Mouse (Mus musculus) limb, embryonic 14.5 days (tissue): Measurements from ENCODE around the gene Synpo2. TPM values are rescaled to one million over a fixed set of nuclear protein-coding genes. Genes with fewer than 3 reads are reported as not detected.

Source experiments
- ATAC-seq: fragments of 200-750 bp; cut with Nextera tagmentation; 2 replicates; pipeline ENCODE4 v1.8.0; 2017; ENCODE audit warnings: low read depth, moderate number of reproducible peaks, moderate TSS enrichment; ENCODE audit not compliant: low FRiP score
- DNase-seq: peaks from one replicate; pipeline ENCODE4 v3.0.0-alpha.2; 2015; ENCODE audit warnings: low spot score
- H3K27ac ChIP-seq: fragments of 300-500 bp; sonication (generic); replicated peaks from 2 replicates; pipeline ENCODE4 v1.5.1; 2014; ENCODE audit warnings: low read depth, mild to moderate bottlenecking, low read length, moderate library complexity, mixed read lengths
- H3K27me3 ChIP-seq: fragments of 300-500 bp; sonication (generic); 2 replicates; pipeline ENCODE4 v1.6.1; 2014; ENCODE audit warnings: low read length, mixed read lengths; ENCODE audit not compliant: control insufficient read depth, insufficient read depth
- H3K36me3 ChIP-seq: fragments of 300-500 bp; sonication (generic); 2 replicates; pipeline ENCODE4 v1.6.1; 2014; ENCODE audit warnings: mild to moderate bottlenecking, low read length, moderate library complexity, mixed read lengths; ENCODE audit not compliant: control insufficient read depth, insufficient read depth
- H3K4me1 ChIP-seq: fragments of 300-500 bp; sonication (generic); 2 replicates; pipeline ENCODE4 v1.6.1; 2014; ENCODE audit warnings: antibody characterized with exemption, low read length, mixed read lengths; ENCODE audit not compliant: control insufficient read depth, insufficient read depth
- H3K4me2 ChIP-seq: fragments of 300-500 bp; sonication (generic); replicated peaks from 2 replicates; pipeline ENCODE4 v1.6.1; 2014; ENCODE audit warnings: low read depth, mild to moderate bottlenecking, low read length, moderate library complexity; ENCODE audit not compliant: severe bottlenecking
- H3K4me3 ChIP-seq: fragments of 300-500 bp; sonication (generic); replicated peaks from 2 replicates; pipeline ENCODE4 v1.5.1; 2014; ENCODE audit warnings: low read length
- H3K9ac ChIP-seq: fragments of 300-500 bp; sonication (generic); 2 replicates; pipeline ENCODE4 v1.6.1; 2014; ENCODE audit warnings: mild to moderate bottlenecking, low read depth, low read length, moderate library complexity; ENCODE audit not compliant: severe bottlenecking
- H3K9me3 ChIP-seq: fragments of 300-500 bp; sonication (generic); 2 replicates; pipeline ENCODE4 v1.6.1; 2016; ENCODE audit warnings: low read length; ENCODE audit not compliant: control insufficient read depth
- POLR2A ChIP-seq: fragments of 200-500 bp; IDR thresholded peaks from 2 replicates; pipeline ENCODE4 v1.8.0; 2012; ENCODE audit warnings: inconsistent platforms, mild to moderate bottlenecking, moderate library complexity, borderline replicate concordance; ENCODE audit not compliant: insufficient read depth, insufficient read length; ENCODE audit errors: extremely low read depth
- WGBS: fragments of 180-500 bp; shearing (Covaris S2); extraction: QIAGEN DNeasy Blood & Tissue Kit; methylation state at CpG from one replicate; pipeline ENCODE4 v1.1.7; 2014; 5-methylcytosine and 5-hydroxymethylcytosine counted together
- polyA plus RNA-seq, 2 experiments: library from polyadenylated mRNA; depleted of rRNA in 1 of 2; stranded (reverse) in 1 of 2; unstranded in 1 of 2; fragments of >200 nt; fragmentation: Nextera tagmentation in 1 of 2; extraction: Ambion mirVana in 1 of 2; gene quantifications; 2 replicates each; pipeline versions ENCODE4 v1.2.1 to v1.2.3; 2012 to 2014

Synpo2 gene
- polyA plus RNA-seq, 2 experiments, result 5.4 to 6.8 TPM

DNA sequence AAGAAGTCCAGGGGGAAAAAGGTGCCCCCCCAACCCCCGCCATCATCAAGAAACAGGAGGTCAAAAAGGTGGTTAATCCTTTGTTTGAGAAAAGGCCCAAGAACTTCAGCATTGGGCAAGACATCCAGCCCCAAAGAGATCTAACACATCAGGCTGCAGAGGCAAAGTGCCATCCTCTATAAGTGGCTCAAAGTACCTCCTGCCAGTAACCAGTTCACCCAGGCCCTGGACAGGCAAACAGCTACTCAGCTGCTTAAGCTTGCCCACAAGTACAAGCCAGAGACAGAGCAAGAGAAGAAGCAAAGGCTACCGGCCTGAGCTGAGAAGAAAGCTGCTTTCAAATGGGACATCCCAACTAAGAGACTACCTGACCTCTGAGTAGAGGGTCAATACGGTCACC, 93.7 kb downstream of the Synpo2 start:
- Histone ChIP-seq H3K9ac (no peak overlapping the region), H3K27ac (no peak overlapping the region), H3K36me3 (no peaks in the 10 kb centered on the region), H3K4me3 (no peak overlapping the region), H3K27me3 (no peaks in the 10 kb centered on the region), H3K4me2 (no peak overlapping the region), H3K9me3 (no peaks in the 10 kb centered on the region), H3K4me1 (no peaks in the 10 kb centered on the region)
- 89% methylated on average over 3 of the region's 3 CpGs for WGBS
- ATAC-seq (no peak), DNase-seq (no peak)
- TF ChIP-seq POLR2A, result no peak

DNA sequence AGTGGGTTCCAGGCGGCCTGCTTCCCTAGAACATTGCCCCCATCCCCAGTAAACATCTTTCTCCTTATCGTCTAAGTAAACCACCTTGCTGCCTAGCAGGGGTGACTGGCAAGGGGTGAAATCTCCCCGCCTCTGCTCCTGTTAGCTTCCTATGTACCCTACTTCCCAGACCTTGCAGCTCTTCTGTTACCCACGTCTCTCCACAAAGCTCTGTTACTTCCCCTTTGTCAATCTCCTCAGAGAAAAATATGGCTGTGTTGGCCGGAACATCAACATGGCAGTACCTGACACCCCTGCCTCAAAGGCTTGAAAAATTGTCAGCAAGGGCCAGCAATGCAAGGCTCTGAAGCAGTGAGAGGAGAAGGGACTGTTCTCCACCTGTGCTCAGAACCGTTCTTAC, 94.9 kb downstream of the Synpo2 start:
- no peak overlapping the region for H3K27ac ChIP-seq
- no peaks in the 10 kb centered on the region for H3K36me3 ChIP-seq
- no peak overlapping the region for H3K4me2 ChIP-seq
- no peak for TF ChIP-seq POLR2A
- 86% methylated on average over 6 of the region's 6 CpGs for WGBS
- H3K9me3 ChIP-seq, result no peaks in the 10 kb centered on the region
- H3K9ac ChIP-seq, result no peak overlapping the region
- no peaks in the 10 kb centered on the region for H3K27me3 ChIP-seq
- no peaks in the 10 kb centered on the region for H3K4me1 ChIP-seq
- no peak overlapping the region for H3K4me3 ChIP-seq
- ATAC-seq (no peak), DNase-seq (no peak)

DNA sequence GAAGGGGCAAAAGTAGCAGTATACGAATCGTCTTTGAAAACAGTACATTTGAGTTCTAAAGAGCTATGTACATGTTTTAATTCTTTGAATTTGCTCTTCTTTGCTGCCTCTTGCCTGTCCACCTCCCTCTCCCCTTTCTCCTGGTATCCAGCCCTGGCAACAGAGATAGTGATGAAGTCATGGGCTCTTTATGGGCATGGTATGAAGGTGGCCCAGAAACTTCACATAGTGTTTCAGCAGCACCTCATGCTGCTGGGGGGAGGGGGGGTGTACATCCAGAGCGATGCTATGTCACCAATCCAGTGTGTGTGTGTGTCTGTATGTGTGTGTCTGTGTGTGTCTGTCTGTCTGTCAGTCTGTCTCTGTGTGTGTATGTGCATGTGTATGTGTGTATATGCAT, 95.8 kb downstream of the Synpo2 start:
- no peak overlapping the region for H3K4me2 ChIP-seq
- no peaks in the 10 kb centered on the region for H3K36me3 ChIP-seq
- no peaks in the 10 kb centered on the region for H3K4me1 ChIP-seq
- no peaks in the 10 kb centered on the region for H3K9me3 ChIP-seq
- no peaks in the 10 kb centered on the region for H3K27me3 ChIP-seq
- DNase-seq, result no peak
- no peak overlapping the region for H3K27ac ChIP-seq
- no peak for TF ChIP-seq POLR2A
- no peak overlapping the region for H3K4me3 ChIP-seq
- ATAC-seq, result no peak
- 86% methylated on average over 3 of the region's 3 CpGs for WGBS
- H3K9ac ChIP-seq, result no peak overlapping the region

DNA sequence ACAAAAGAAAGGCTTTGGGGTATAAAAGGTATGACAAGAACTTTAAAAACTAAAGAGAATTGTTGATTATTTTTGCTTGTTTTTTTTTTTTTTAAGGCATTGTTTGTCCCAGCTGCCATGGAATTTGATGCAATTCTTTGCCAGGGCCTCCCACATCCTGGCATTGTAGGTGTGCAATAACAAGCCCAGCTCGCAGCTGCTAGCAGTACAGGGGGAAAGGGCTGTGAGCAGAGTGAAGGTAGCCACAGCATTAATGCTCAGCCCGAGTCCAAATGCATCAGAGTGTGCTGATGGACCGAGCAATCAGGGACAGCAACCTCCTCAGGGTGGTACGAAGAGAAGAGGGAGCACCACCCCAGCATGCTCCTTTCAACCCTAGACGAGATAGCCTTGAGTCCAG, 96.3 kb downstream of the Synpo2 start:
- ATAC-seq, result no peak
- H3K27me3 ChIP-seq, result no peaks in the 10 kb centered on the region
- H3K9me3 ChIP-seq, result no peaks in the 10 kb centered on the region
- H3K4me2 ChIP-seq, result no peak overlapping the region
- TF ChIP-seq POLR2A, result no peak
- no peaks in the 10 kb centered on the region for H3K4me1 ChIP-seq
- DNase-seq, result no peak
- no peak overlapping the region for H3K4me3 ChIP-seq
- 63% methylated on average over 5 of the region's 5 CpGs for WGBS
- H3K9ac ChIP-seq, result no peak overlapping the region
- H3K36me3 ChIP-seq, result no peaks in the 10 kb centered on the region
- H3K27ac ChIP-seq, result no peak overlapping the region

DNA sequence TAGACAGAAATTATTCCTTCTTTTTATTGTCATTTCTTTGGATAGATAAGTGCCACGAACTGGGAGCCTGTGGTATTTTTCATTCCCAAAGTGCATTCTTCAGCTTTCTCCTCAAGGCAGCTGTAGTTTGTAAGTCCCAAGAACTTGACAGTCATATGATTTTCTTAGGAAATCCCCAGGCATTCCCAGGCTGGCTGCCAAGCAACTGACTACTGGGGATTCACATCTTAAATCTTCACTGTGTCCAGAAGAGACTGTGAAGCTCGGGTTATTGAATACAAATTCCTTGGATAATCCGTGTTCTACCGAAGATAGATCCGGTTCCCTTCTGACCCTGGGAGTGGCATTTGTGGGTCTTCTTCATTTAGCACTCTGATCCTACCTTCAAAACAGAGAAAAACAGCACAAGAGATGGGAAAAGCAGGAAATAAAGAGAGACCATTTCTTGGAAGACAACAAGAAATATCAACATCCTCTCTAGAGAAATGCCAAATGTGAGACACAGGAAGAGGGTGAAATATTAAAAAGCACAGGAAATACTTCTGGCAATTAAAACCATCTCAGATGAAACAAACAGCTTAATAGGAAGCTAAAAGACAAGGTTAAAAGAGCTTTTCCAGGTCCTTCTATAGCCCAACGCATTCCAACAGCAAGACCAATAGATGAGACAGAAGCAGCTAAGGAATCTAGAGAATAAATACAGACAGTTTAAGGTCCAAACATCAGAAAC, 97.5 kb downstream of the Synpo2 start:
- Histone ChIP-seq H3K36me3 (no peaks in the 10 kb centered on the region), H3K9ac (no peak overlapping the region), H3K27me3 (no peaks in the 10 kb centered on the region), H3K4me3 (no peak overlapping the region), H3K4me1 (no peaks in the 10 kb centered on the region), H3K9me3 (no peaks in the 10 kb centered on the region), H3K27ac (no peak overlapping the region), H3K4me2 (no peak overlapping the region)
- 67% methylated on average over 6 of the region's 6 CpGs for WGBS
- no peak for ATAC-seq
- peak; percentile 49 for DNase-seq
- no peak for TF ChIP-seq POLR2A
